Mouse (Mus musculus) testis, adult 2 months (tissue): ENCODE data around the gene Nrarp. TPM values are rescaled to one million over a fixed set of nuclear protein-coding genes. Genes with fewer than 3 reads are reported as not detected.

Experiments used
- H3K27ac ChIP-seq: fragments of 200-500 bp; 2 replicates; pipeline ENCODE4 v1.5.1; 2012; ENCODE audit warnings: low read depth, low read length; ENCODE audit not compliant: control insufficient read depth, insufficient read depth
- H3K27me3 ChIP-seq: fragments of 200-500 bp; 2 replicates; pipeline ENCODE4 v1.6.1; 2012; ENCODE audit warnings: mild to moderate bottlenecking, low read length, moderate library complexity; ENCODE audit not compliant: control insufficient read depth, insufficient read depth
- H3K36me3 ChIP-seq: fragments of 200-500 bp; 2 replicates; pipeline ENCODE4 v1.6.1; 2012; ENCODE audit warnings: mild to moderate bottlenecking, low read length; ENCODE audit not compliant: control insufficient read depth, insufficient read depth
- H3K4me1 ChIP-seq: fragments of 200-500 bp; 2 replicates; pipeline ENCODE4 v1.6.1; 2012; ENCODE audit warnings: low read length; ENCODE audit not compliant: control insufficient read depth, insufficient read depth
- H3K4me3 ChIP-seq: fragments of 200-500 bp; 2 replicates; pipeline ENCODE4 v1.5.1; 2012; ENCODE audit warnings: low read depth, mild to moderate bottlenecking, low read length, moderate library complexity, mixed read lengths; ENCODE audit not compliant: control insufficient read depth
- CTCF ChIP-seq: fragments of 200-500 bp; IDR thresholded peaks from 2 replicates; pipeline ENCODE4 v1.5.1; 2012; ENCODE audit warnings: low read depth, mild to moderate bottlenecking, inconsistent platforms, low read length, moderate library complexity; ENCODE audit not compliant: control insufficient read depth, insufficient read depth, insufficient replicate concordance
- POLR2A ChIP-seq: fragments of 200-500 bp; IDR thresholded peaks from 2 replicates; pipeline ENCODE4 v1.6.1; 2012; ENCODE audit warnings: low read depth, mild to moderate bottlenecking, inconsistent platforms, low read length, moderate library complexity; ENCODE audit not compliant: control insufficient read depth
- polyA plus RNA-seq: library from polyadenylated mRNA; depleted of rRNA; stranded (reverse); fragments of >200 nt; gene quantifications from 2 replicates; pipeline ENCODE4 v1.2.3, GENCODE M21; 2012

Nrarp gene
- polyA plus RNA-seq, 1 experiment, result 3.8 TPM

GRCm38 (mm10) chr2:25197191-25197590 is 16.6 kb downstream of the Nrarp start:
- Histone ChIP-seq H3K36me3 (peaks cover 1% of the 10 kb centered on the region; the same call in 1 of the 2 replicates), H3K4me3 (no peak overlapping the region), H3K4me1 (peaks cover 4% of the 10 kb centered on the region; the same call in 1 of the 2 replicates), H3K27ac (peak overlapping the region; percentile 70), H3K27me3 (no peaks in the 10 kb centered on the region)
- TF ChIP-seq POLR2A, result no peak
- no peak for TF ChIP-seq CTCF

DNA sequence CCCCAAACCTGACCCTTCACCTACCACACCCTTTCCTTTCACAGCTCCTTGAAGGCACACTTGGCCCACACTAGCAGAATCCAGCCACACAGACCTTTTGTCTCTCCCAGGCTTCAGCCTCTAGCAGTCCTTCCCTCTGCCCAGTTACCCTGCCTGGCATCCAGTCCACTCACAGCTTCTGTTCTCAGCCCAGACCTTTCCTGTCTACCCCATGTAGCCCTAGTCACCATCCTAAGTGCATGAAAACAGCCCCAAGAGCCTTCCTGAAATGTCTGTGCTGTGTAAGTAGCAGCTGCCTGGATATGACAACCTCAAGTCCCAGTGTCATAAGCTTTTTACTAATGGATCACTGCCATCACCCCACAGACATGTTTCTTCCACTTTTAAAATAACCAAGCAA is 17.4 kb downstream of the Nrarp start:
- Histone ChIP-seq H3K36me3 (peaks cover 1% of the 10 kb centered on the region), H3K27ac (no peak overlapping the region), H3K4me1 (peaks cover 4% of the 10 kb centered on the region; the same call in 1 of the 2 replicates), H3K27me3 (no peaks in the 10 kb centered on the region), H3K4me3 (no peak overlapping the region)
- TF ChIP-seq POLR2A (no peak), CTCF (no peak)

- Histone ChIP-seq H3K27me3 (no peaks in the 10 kb centered on the region), H3K36me3 (peaks cover 1% of the 10 kb centered on the region), H3K27ac (no peak overlapping the region), H3K4me3 (no peak overlapping the region), H3K4me1 (no peaks in the 10 kb centered on the region; the same call in 1 of the 2 replicates)
- TF ChIP-seq POLR2A, result no peak
- TF ChIP-seq CTCF, result no peak
Measured at GRCm38 (mm10) chr2:25200631-25201030, 20.1 kb downstream of the Nrarp start.

DNA sequence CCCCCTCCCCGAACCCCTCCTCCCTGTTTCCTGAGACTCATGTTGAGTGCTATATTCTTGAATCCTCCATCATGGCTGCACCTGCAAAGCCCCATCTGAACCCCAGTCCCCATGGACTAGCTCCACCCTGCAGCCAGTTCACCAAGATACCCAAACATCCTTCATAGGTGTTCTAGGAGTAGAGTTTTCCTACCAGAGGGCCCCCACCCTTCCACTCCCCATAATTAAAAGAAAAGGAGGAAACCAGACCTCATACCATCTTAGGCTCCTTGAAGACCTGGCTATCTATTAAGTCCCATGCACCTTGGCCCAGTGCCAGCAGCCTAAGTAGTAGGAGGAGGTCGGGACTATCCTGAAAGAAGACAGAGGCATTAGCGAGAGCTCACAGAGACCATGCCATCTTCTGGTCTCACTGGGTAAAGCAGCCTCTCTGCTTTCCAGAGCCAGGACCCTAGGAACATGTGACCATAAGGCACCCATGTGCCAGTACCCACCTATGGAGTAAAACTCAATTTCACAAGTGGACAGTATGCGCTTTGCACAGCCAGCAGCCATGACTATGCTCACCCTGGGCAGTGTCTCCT is 23.2 kb downstream of the Nrarp start:
- H3K4me3 ChIP-seq, result no peak overlapping the region
- TF ChIP-seq POLR2A (no peak), CTCF (no peak)

DNA sequence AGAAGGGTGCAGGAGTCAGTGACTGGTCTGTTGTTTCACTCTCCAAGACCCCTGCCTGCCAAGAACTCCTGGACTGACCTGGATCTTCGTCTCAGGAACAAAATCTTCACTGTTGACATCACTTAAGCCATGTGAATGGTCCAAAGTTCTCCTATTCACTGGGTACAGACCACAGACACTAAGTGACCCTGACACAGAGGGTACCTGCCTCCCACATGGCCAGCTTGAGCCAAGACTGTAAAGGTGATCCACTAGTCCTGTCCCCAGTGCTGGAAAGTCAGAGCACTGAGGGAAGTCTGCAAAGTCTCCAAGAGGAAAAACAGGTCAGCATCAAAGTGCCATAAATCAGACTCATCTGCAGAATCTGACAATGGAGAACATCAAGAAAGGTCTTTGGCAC is 27.0 kb downstream of the Nrarp start:
- Histone ChIP-seq H3K27ac (no peak overlapping the region), H3K4me3 (no peak overlapping the region), H3K4me1 (peaks cover 2% of the 10 kb centered on the region; the same call in 1 of the 2 replicates), H3K27me3 (no peaks in the 10 kb centered on the region), H3K36me3 (no peaks in the 10 kb centered on the region; the same call in 1 of the 2 replicates)
- no peak for TF ChIP-seq CTCF
- no peak for TF ChIP-seq POLR2A

More for the DNA sequence above, 23.2 kb downstream of the Nrarp start:
- Histone ChIP-seq H3K27ac (no peak overlapping the region), H3K4me1 (no peaks in the 10 kb centered on the region), H3K27me3 (no peaks in the 10 kb centered on the region), H3K36me3 (peaks cover 1% of the 10 kb centered on the region)

DNA sequence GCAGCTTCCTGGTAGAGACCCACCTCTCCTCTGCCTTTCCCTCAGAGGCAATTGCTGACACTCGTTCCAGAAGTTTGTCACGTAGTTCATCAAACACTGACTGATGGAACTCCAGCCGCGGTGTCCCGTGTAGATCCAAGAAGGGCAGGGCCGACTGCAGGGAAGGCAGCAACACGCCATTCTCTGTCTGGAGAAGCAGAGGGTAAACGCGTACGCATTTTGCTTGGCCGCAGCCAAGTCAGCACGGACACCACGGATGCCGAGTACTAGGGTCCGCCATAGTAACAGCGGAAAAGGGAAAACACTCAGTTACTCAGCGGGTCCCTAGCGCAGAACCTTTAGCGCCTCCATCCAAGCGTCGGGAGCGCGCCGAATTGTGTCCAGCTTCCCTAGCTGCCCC is 30.1 kb downstream of the Nrarp start:
- TF ChIP-seq POLR2A, result no peak
- TF ChIP-seq CTCF, result no peak
- Histone ChIP-seq H3K4me3 (peak overlapping the region; percentile 98), H3K4me1 (peaks cover 2% of the 10 kb centered on the region), H3K27ac (peak overlapping the region; percentile 91), H3K27me3 (no peaks in the 10 kb centered on the region), H3K36me3 (no peaks in the 10 kb centered on the region)

- peak within 1 kb of the TSS; percentile 98 for H3K4me3 ChIP-seq
- H3K27ac ChIP-seq, result peak within 1 kb of the TSS; percentile 91
- H3K36me3 ChIP-seq, result no peaks in the 10 kb centered on the region
- peaks cover 2% of the 10 kb centered on the region for H3K4me1 ChIP-seq
- TF ChIP-seq CTCF (no peak), POLR2A (peak; percentile 81)
- no peaks in the 10 kb centered on the region for H3K27me3 ChIP-seq
Measured at GRCm38 (mm10) chr2:25211121-25211670, 30.6 kb downstream of the Nrarp start, which contains the start of gene Nelfb. Gene Nelfb, minus strand, starts transcription at chr2:25211489.

DNA sequence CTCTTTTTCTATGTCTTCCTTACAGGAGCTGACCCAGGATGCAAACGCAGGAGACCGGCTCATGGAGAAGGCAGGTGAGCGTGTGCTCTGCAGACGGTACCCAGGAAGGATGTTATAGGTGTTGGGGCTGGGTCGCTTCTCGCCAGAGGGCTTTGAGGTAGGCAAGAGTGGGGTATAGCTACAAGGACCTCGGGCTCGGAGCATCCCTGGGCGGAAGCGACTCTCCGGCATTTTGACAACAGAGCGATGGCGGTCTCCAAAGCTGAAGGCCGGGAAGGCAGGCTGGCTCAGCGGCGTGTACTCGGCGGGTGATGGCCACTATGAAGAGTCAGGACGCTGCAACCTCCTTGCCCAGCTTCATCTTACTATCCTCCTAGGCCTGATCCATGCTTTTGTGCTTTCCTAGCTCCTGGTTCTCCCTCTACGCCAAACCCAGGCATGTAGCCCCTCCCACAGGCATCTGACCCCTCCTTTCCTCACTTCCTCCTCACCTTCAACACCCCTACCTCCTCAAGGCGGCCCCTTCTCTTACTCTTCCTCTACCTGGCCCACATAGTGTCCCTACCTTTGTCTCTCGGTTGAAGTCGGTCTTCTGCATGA is 32.8 kb downstream of the Nrarp start:
- peak overlapping the region; percentile 98 for H3K4me3 ChIP-seq
- no peaks in the 10 kb centered on the region for H3K27me3 ChIP-seq
- peak overlapping the region; percentile 15 for H3K27ac ChIP-seq
- peaks cover 2% of the 10 kb centered on the region for H3K4me1 ChIP-seq
- no peaks in the 10 kb centered on the region for H3K36me3 ChIP-seq
- TF ChIP-seq POLR2A, result no peak
